Mouse (Mus musculus) CH12.LX (cell line): ENCODE results near the gene Fmo4. TPM values are rescaled to one million over a fixed set of nuclear protein-coding genes. Genes with fewer than 3 reads are reported as not detected.

Experiments
- DNase-seq: peaks from one replicate; pipeline ENCODE4 v3.0.0-alpha.2; 2013; ENCODE audit errors: extremely low read depth
- H3K27ac ChIP-seq: 2 replicates; pipeline ENCODE4 v1.5.1; 2012; ENCODE audit warnings: low read depth, mild to moderate bottlenecking, control low read depth, moderate library complexity; ENCODE audit not compliant: insufficient read depth
- H3K27me3 ChIP-seq: replicated peaks from 2 replicates; pipeline ENCODE3; 2012; ENCODE audit warnings: inconsistent platforms
- H3K36me3 ChIP-seq, 2 experiments: replicated peaks in 1 of 2; 2 replicates each; pipeline versions ENCODE3 to v1.6.1; 2012; ENCODE audit warnings: inconsistent platforms in 1 of 2, low read length in 1 of 2, mild to moderate bottlenecking in 1 of 2, mixed read lengths in 1 of 2, moderate library complexity in 1 of 2; ENCODE audit not compliant: control insufficient read depth in 1 of 2, insufficient read depth in 1 of 2
- H3K4me1 ChIP-seq, 2 experiments: 2 replicates each; pipeline ENCODE4 v1.6.1; 2012; ENCODE audit warnings: inconsistent platforms in 1 of 2, moderate library complexity in 1 of 2; ENCODE audit not compliant: insufficient read depth in 2 of 2, control insufficient read depth in 1 of 2
- H3K4me2 ChIP-seq: 2 replicates; pipeline ENCODE4 v1.6.1; 2012; ENCODE audit warnings: low read depth, mild to moderate bottlenecking, control low read depth; ENCODE audit not compliant: poor library complexity, insufficient read depth, severe bottlenecking
- H3K4me3 ChIP-seq, 3 experiments: fragments of 150-350 bp in 1 of 3; sonication (generic) in 1 of 3; replicated peaks in 1 of 3; 2 replicates each; pipeline versions ENCODE3 to v1.5.1; 2011 to 2012; ENCODE audit warnings: low read depth in 2 of 3, low read length in 2 of 3, mild to moderate bottlenecking in 2 of 3, moderate library complexity in 2 of 3, control low read depth in 1 of 3, improper control_type of control experiment in 1 of 3, inconsistent platforms in 1 of 3, mixed read lengths in 1 of 3; ENCODE audit not compliant: poor library complexity in 1 of 3
- H3K79me2 ChIP-seq: replicated peaks from 2 replicates; pipeline ENCODE4 v1.6.1; 2012; ENCODE audit warnings: mild to moderate bottlenecking, moderate library complexity; ENCODE audit not compliant: control insufficient read depth, poor library complexity, insufficient read depth, severe bottlenecking; ENCODE audit errors: extremely low read depth
- H3K9ac ChIP-seq: 2 replicates; pipeline ENCODE4 v1.6.1; 2012; ENCODE audit warnings: low read depth, mild to moderate bottlenecking, control low read depth, moderate library complexity; ENCODE audit not compliant: insufficient read depth
- H3K9me3 ChIP-seq: replicated peaks from 2 replicates; pipeline ENCODE3; 2012; ENCODE audit warnings: low read length, inconsistent platforms, mixed read lengths
- CHD2 ChIP-seq: IDR thresholded peaks from 2 replicates; pipeline ENCODE4 v1.6.1; 2011; ENCODE audit warnings: low read length, improper control_type of control experiment
- CTCF ChIP-seq, 2 experiments: IDR thresholded peaks in 1 of 2; conservative IDR thresholded peaks in 1 of 2; 2 replicates each; pipeline ENCODE4 v1.5.1; 2011 to 2012; ENCODE audit warnings: low read depth in 2 of 2, low read length in 2 of 2, improper control_type of control experiment in 1 of 2, inconsistent platforms in 1 of 2, mild to moderate bottlenecking in 1 of 2, moderate library complexity in 1 of 2
- ELF1 ChIP-seq: IDR thresholded peaks from 2 replicates; pipeline ENCODE4 v1.6.1; 2014; ENCODE audit warnings: low read depth, mild to moderate bottlenecking, inconsistent platforms, low read length, improper control_type of control experiment
- EP300 ChIP-seq: IDR thresholded peaks from 2 replicates; pipeline ENCODE4 v1.6.1; 2011; ENCODE audit warnings: low read length, improper control_type of control experiment
- ETS1 ChIP-seq: conservative IDR thresholded peaks from 2 replicates; pipeline ENCODE4 v1.6.1; 2012; ENCODE audit warnings: low read depth, mild to moderate bottlenecking, inconsistent platforms, low read length, improper control_type of control experiment, moderate library complexity
- GABPA ChIP-seq: IDR thresholded peaks from 2 replicates; pipeline ENCODE4 v1.6.1; 2012; ENCODE audit warnings: low read depth, low read length, improper control_type of control experiment, inconsistent platforms; ENCODE audit not compliant: insufficient replicate concordance
- HCFC1 ChIP-seq: IDR thresholded peaks from 2 replicates; pipeline ENCODE4 v1.6.1; 2012; ENCODE audit warnings: low read depth, mild to moderate bottlenecking, inconsistent platforms, low read length, improper control_type of control experiment
- JUN ChIP-seq: IDR thresholded peaks from 2 replicates; pipeline ENCODE4 v1.6.1; 2011; ENCODE audit warnings: low read depth, mild to moderate bottlenecking, low read length, improper control_type of control experiment, moderate library complexity; ENCODE audit not compliant: insufficient read depth
- JUND ChIP-seq: conservative IDR thresholded peaks from 2 replicates; pipeline ENCODE4 v1.6.1; 2011; ENCODE audit warnings: low read depth, low read length, improper control_type of control experiment
- KAT2A ChIP-seq: IDR thresholded peaks from 2 replicates; pipeline ENCODE4 v1.6.1; 2012; ENCODE audit warnings: low read length, improper control_type of control experiment, inconsistent platforms; ENCODE audit not compliant: insufficient replicate concordance
- MAFK ChIP-seq: IDR thresholded peaks from 2 replicates; pipeline ENCODE4 v1.6.1; 2011; ENCODE audit warnings: low read length, improper control_type of control experiment; ENCODE audit not compliant: insufficient replicate concordance
- MAX ChIP-seq: IDR thresholded peaks from 2 replicates; pipeline ENCODE4 v1.6.1; 2011; ENCODE audit warnings: low read length, improper control_type of control experiment
- MEF2A ChIP-seq: IDR thresholded peaks from 2 replicates; pipeline ENCODE4 v1.6.1; 2014; ENCODE audit warnings: low read depth, mild to moderate bottlenecking, inconsistent platforms, low read length, improper control_type of control experiment, borderline replicate concordance
- MXI1 ChIP-seq: IDR thresholded peaks from 2 replicates; pipeline ENCODE4 v1.6.1; 2011; ENCODE audit warnings: mild to moderate bottlenecking, low read depth, low read length, improper control_type of control experiment
- MYC ChIP-seq: IDR thresholded peaks from 2 replicates; pipeline ENCODE4 v1.6.1; 2011; ENCODE audit warnings: low read depth, mild to moderate bottlenecking, improper control_type of control experiment, low read length
- NRF1 ChIP-seq: IDR thresholded peaks from 2 replicates; pipeline ENCODE4 v1.6.1; 2014; ENCODE audit warnings: low read depth, mild to moderate bottlenecking, inconsistent platforms, low read length, improper control_type of control experiment, moderate library complexity
- PAX5 ChIP-seq: IDR thresholded peaks from 2 replicates; pipeline ENCODE4 v1.6.1; 2012; ENCODE audit warnings: low read length, inconsistent platforms, mixed read lengths
- POLR2A ChIP-seq: IDR thresholded peaks from 2 replicates; pipeline ENCODE4 v1.6.1; 2011; ENCODE audit warnings: low read depth, mild to moderate bottlenecking, improper control_type of control experiment, low read length
- RCOR1 ChIP-seq: conservative IDR thresholded peaks from 2 replicates; pipeline ENCODE4 v1.6.1; 2012; ENCODE audit warnings: low read depth, mild to moderate bottlenecking, inconsistent platforms, low read length, improper control_type of control experiment
- TBP ChIP-seq: conservative IDR thresholded peaks from 2 replicates; pipeline ENCODE4 v1.6.1; 2011; ENCODE audit warnings: low read depth, low read length, improper control_type of control experiment
- ZNF384 ChIP-seq: IDR thresholded peaks from 2 replicates; pipeline ENCODE4 v1.6.1; 2012; ENCODE audit warnings: low read depth, low read length, improper control_type of control experiment, inconsistent platforms
- dilution Hi-C: fragments of 300-500 bp; cut with MboI; formaldehyde crosslinking; loops from 2 replicates; pipeline ENCODE4 v1.14.3; 2020; ENCODE audit warnings: low sequenced_read_pairs; ENCODE audit not compliant: extremely low pct_unique_long_range_greater_than_20kb, extremely low pct_ligation_motif_present
- in situ Hi-C: fragments of 300-500 bp; cut with MboI; formaldehyde crosslinking; loops from 3 replicates; pipeline ENCODE4 v1.14.3; 2019; ENCODE audit warnings: low sequenced_read_pairs, low pct_ligation_motif_present, low pct_unique_long_range_greater_than_20kb, mixed read lengths
- polyA plus RNA-seq: library from polyadenylated mRNA; unstranded; fragments of >175 nt; gene quantifications from 2 replicates; pipeline ENCODE4 v1.2.1, GENCODE M21; 2012; ENCODE audit warnings: low read depth; ENCODE audit not compliant: insufficient read length
- total RNA-seq, 2 experiments: library from RNA; depleted of rRNA; stranded (reverse); fragments of 300-350 nt in 1 of 2; fragments of >200 nt in 1 of 2; gene quantifications; 2 replicates each; pipeline ENCODE4 v1.2.3; 2012 to 2014

Gene Fmo4
- total and polyA plus RNA-seq, 3 experiments, result not detected

GRCm38 (mm10) chr1:162838976-162839375 lies 25.2 kb upstream of the Fmo4 start:
- no peaks in the 10 kb centered on the region for H3K4me1 ChIP-seq
- no peak for TF ChIP-seq MYC
- no peak for TF ChIP-seq MXI1
- no peak for TF ChIP-seq EP300
- TF ChIP-seq HCFC1, result no peak
- no peak for TF ChIP-seq CTCF (conservative IDR thresholded peaks at IDR 0.05 in 1 of 2, IDR thresholded peaks at IDR 0.05 in 1 of 2; ENCODE audit: low read depth in 2 of 2, low read length in 2 of 2)
- no peak for TF ChIP-seq RCOR1
- TF ChIP-seq POLR2A, result no peak
- no peak for TF ChIP-seq MAX
- TF ChIP-seq CHD2, result no peak
- no peak for TF ChIP-seq MAFK
- TF ChIP-seq JUND, result no peak
- no peak for TF ChIP-seq TBP
- no peak for TF ChIP-seq PAX5
- no peak for TF ChIP-seq ETS1
- no peak for TF ChIP-seq JUN
- H3K9me3 ChIP-seq, result no peaks in the 10 kb centered on the region
- in situ Hi-C loops (no loop called here), dilution Hi-C loops (no loop called here)
- no peak for DNase-seq
- H3K9ac ChIP-seq, result no peak overlapping the region
- no peak overlapping the region for H3K27ac ChIP-seq
- H3K79me2 ChIP-seq, result no peaks in the 10 kb centered on the region
- no peaks in the 10 kb centered on the region for H3K36me3 ChIP-seq
- no peaks in the 10 kb centered on the region for H3K27me3 ChIP-seq
- no peak overlapping the region for H3K4me2 ChIP-seq
- no peak overlapping the region for H3K4me3 ChIP-seq

GRCm38 (mm10) chr1:162834342-162834741 lies 20.6 kb upstream of the Fmo4 start:
- no peaks in the 10 kb centered on the region for H3K36me3 ChIP-seq
- in situ Hi-C loops, result no loop called here
- TF ChIP-seq CTCF (conservative IDR thresholded peaks at IDR 0.05 in 1 of 2, IDR thresholded peaks at IDR 0.05 in 1 of 2; ENCODE audit: low read depth in 2 of 2, low read length in 2 of 2) (no peak), MEF2A (no peak), NRF1 (no peak), ZNF384 (no peak), MYC (no peak), MXI1 (no peak), ELF1 (no peak), MAFK (no peak), EP300 (no peak), KAT2A (no peak), PAX5 (no peak), GABPA (no peak)
- TF ChIP-seq, all 38 proteins: peak for 0
- no peaks in the 10 kb centered on the region for H3K9me3 ChIP-seq
- H3K79me2 ChIP-seq, result no peaks in the 10 kb centered on the region
- H3K27ac ChIP-seq, result no peak overlapping the region
- dilution Hi-C loops, result no loop called here
- no peak overlapping the region for H3K9ac ChIP-seq
- H3K4me2 ChIP-seq, result no peak overlapping the region
- no peaks in the 10 kb centered on the region for H3K27me3 ChIP-seq
- H3K4me3 ChIP-seq, result no peak overlapping the region
- DNase-seq, result no peak
- H3K4me1 ChIP-seq, result no peaks in the 10 kb centered on the region
